Mouse (Mus musculus): ENCODE results near the gene Agxt2. TPM values are rescaled to one million over a fixed set of nuclear protein-coding genes. Genes with fewer than 3 reads are reported as not detected.

The Agxt2 gene
- not detected in 3 replicates for total RNA-seq (2017)

GRCm38 (mm10) chr15:10358039-10358948 is at the start of gene Agxt2:
TSS of gene Agxt2 (plus strand) at chr15:10358532.
- no peak for ATAC-seq (replicated peaks; ENCODE audit: insufficient number of reproducible peaks, low FRiP score, low TSS enrichment, poor library complexity, severe bottlenecking)

DNA sequence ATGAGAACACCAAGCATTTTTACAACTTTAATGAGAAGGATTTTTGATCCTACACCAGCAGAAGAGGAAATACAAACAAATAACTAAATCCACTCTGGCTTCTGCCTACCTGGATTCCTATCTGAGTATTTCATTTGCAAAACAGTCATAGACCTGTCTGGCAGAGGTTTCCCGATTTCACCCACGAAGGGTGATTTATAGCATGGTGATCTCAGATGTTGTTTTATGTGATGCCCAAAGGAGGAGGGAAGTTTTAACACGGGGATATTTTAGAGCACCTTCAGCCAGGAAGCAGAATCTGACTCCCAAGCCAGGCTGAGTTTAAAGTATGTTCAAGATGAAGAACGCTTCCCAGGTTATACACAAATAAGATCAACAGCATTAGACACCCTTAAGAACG is 46.5 kb upstream of the Agxt2 start:
- ATAC-seq (replicated peaks; ENCODE audit: insufficient number of reproducible peaks, low FRiP score, low TSS enrichment, poor library complexity, severe bottlenecking): no peak

DNA sequence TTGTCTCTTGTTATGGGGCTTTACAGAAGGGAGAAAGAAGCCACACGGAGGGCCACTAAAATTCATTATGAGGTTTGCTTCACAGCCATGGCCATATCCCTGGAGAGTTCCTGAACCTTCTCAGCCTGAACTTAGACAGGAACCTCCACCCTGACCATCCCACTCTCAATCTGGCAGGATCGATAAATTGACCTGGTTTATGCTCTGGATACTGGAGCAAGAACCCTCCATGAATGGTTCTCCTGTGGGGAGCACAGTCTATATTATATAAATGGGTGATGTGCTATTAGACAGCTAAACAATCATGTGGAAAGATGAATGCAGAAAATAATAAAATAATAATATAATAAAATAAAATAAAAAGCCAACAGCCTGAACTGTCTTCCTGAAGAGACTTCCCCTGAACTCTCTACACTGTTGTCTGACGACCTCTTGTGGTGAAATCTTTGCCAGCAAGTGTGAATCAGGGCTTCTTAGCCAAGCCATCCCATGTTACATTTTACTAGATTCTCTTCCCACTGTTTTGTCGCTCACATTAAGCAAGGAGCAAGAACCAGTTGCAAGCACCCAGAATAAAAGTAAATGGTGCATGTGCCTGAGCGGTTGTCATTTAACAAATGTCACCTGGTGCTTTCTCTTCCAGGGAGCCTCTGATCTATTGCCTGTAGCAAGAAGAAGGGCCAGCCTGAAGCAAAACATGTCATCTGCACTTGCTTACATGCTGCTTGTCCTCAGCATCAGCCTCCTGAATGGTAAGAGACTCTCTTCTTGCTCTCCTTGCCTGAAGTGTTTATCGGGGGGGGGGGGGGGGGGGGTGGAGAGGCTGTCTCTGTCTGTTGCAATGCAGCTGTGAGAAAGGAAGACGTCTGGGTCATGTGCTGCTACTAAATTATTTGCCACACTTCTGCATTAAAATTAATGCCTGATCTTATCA is 44.5 kb upstream of the Agxt2 start:
- ATAC-seq (replicated peaks; ENCODE audit: insufficient number of reproducible peaks, low FRiP score, low TSS enrichment, poor library complexity, severe bottlenecking): no peak

DNA sequence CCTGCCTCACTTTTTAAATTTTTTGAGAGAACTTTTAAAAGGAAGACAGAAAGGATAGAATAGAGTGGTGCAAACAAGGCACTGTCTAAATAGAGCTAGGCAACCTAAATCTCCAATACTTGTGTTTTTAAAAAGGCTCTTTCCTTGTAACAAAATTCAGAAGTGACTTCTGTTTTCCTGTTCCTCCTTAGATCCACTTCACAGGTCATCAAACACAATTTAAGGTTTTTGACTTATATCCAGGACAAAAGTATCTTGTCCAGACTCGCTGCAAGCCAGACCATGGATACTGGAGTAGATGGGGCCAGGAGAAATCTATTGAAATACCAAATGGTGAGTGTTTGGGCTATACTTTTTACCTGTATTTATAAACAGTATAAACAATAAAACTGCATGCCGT is 33.3 kb upstream of the Agxt2 start, which contains the start of gene Gm21973:
Gene Gm21973 (plus strand): TSS at position 301 of the 400 bp plus-strand sequence.
- ATAC-seq (replicated peaks; ENCODE audit: insufficient number of reproducible peaks, low FRiP score, low TSS enrichment, poor library complexity, severe bottlenecking): no peak

DNA sequence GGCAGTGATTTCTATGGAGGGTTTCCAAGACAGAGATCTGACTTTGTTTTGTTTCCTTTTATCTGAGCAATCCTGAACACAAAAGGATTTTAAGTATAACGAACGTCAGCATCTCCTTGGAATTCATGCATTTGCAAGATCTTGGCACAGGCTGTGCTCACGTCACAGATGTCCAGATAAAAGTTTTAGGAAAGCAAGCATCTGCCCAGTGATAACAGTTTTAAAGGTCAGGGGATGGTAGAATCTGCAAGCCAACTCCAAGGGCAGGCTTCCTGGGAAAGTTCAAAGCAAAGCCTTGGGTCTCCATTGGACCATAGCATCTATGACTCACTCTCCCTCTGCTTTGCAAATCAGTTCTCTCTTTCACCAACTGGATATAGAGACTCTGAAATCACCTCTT is 27.7 kb upstream of the Agxt2 start:
- no peak for ATAC-seq (replicated peaks; ENCODE audit: insufficient number of reproducible peaks, low FRiP score, low TSS enrichment, poor library complexity, severe bottlenecking)

GRCm38 (mm10) chr15:10332566-10332965 is 25.8 kb upstream of the Agxt2 start:
- no peak for ATAC-seq (replicated peaks; ENCODE audit: insufficient number of reproducible peaks, low FRiP score, low TSS enrichment, poor library complexity, severe bottlenecking)

DNA sequence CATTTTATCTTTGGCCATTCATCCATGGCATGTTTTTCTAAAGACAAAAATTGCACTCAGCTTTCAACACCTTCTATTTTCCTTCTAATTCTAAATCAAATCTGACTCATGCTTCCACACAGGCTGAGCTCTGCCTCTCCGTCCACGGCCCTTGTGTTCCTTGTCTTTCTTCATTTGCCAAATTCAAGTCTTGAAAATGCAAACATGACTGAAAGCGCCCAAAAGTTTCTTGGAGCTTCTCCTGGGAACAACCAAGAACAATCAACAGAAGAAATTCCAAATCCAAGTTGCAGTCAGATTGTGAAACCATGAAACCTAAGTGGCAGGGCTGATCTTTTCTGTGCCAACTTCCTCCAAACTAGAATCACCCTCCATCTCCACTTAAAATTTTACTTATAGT is 19.7 kb upstream of the Agxt2 start:
- ATAC-seq (replicated peaks; ENCODE audit: insufficient number of reproducible peaks, low FRiP score, low TSS enrichment, poor library complexity, severe bottlenecking): no peak

DNA sequence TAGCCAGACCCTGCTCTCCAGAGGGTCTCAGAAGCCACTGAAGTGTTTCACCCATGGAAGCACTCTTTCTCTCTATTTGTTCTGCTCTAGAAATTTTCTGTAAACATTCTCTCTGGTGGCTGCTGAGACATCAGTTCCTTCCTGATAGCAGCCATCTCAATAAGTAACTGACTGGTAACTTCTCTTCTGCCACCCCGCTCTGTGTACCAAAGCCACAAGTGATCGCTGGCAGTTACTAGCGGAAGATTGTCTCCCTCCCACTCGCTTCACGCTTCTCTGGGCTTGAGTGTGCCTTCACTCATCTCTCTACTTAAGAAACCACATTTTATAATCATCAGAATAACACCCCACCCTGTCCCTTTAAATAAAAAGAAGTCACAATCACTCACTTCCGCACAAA is 11.3 kb upstream of the Agxt2 start:
- no peak for ATAC-seq (replicated peaks; ENCODE audit: insufficient number of reproducible peaks, low FRiP score, low TSS enrichment, poor library complexity, severe bottlenecking)

DNA sequence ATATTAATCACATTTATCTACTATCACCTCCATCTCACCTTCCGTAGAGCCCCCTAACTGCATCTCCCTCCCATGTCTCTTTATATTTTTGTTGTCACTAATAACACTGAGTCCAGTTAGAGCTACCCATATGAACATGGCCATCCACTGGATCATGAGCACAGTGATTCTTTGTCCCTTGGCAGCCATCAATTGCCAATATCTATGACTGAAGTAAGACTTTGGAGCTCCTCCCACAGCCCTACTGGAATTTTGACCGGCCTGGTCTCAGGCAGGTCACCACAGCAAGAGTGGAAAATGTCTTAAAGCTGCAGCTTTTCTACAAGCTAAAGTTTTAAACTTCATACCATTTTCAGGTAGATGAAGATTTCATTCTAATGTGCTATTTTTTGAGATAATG is 8.0 kb downstream of the Agxt2 start:
- no peak for ATAC-seq (replicated peaks; ENCODE audit: insufficient number of reproducible peaks, low FRiP score, low TSS enrichment, poor library complexity, severe bottlenecking)

DNA sequence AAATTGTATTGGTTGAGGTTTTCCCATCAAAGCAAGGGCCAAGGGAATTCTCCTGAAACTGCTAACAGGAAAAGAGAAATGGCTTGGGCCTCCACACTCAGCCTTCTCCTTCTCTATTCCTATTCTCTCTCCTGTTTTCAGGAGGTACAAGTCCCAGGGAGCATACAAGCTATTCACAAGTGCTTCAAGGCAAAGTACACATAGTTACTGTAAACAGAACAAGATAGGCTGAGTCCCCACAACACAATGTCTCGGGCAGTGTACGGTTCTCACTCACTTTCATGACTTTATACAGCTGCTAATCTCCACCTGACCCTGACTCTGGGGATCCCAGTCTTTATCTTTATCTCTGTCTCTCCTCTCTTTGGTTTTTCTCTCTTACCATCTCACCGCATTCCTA is 17.1 kb downstream of the Agxt2 start:
- no peak for ATAC-seq (replicated peaks; ENCODE audit: insufficient number of reproducible peaks, low FRiP score, low TSS enrichment, poor library complexity, severe bottlenecking)

- ATAC-seq (replicated peaks; ENCODE audit: insufficient number of reproducible peaks, low FRiP score, low TSS enrichment, poor library complexity, severe bottlenecking): no peak
Observed at GRCm38 (mm10) chr15:10378338-10378959, 20.1 kb downstream of the Agxt2 start.

DNA sequence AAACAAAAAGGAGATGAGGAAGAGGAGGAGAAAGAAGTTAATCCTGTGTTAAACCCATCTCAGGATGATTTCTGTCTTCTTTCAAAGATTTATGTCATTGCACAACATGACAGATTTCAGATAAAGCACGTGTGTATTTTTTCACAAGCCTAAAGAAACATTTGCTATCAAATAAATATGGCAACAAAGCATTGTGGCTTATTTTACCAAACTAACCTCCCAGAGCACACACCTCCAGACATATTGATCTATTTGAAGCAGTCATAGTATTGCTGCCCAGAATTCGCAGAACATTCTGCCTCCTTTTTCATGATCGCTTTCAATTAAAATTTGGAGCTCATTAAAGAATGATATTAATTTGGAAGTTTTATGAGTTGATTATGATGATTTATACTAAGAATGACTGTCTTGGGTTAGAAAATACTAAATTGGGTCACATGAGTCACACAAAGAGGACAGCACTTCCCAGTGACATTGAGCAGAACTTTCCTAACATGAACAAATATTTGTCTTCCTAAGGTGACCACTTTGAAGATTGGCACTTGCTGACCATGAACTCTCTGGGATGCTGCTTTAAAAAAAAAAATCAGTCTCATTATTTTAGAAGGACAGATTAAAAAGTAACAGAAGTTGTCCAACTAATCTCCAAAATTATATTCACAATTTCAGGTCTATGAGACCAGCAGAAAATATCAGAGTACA is 21.6 kb downstream of the Agxt2 start:
- no peak for ATAC-seq (replicated peaks; ENCODE audit: insufficient number of reproducible peaks, low FRiP score, low TSS enrichment, poor library complexity, severe bottlenecking)

- no peak for ATAC-seq (replicated peaks; ENCODE audit: insufficient number of reproducible peaks, low FRiP score, low TSS enrichment, poor library complexity, severe bottlenecking)
Observed at GRCm38 (mm10) chr15:10387263-10387662, 28.9 kb downstream of the Agxt2 start.

GRCm38 (mm10) chr15:10399795-10400194 is 41.5 kb downstream of the Agxt2 start:
- no peak for ATAC-seq (replicated peaks; ENCODE audit: insufficient number of reproducible peaks, low FRiP score, low TSS enrichment, poor library complexity, severe bottlenecking)

GRCm38 (mm10) chr15:10400415-10400814 is 42.1 kb downstream of the Agxt2 start:
- no peak for ATAC-seq (replicated peaks; ENCODE audit: insufficient number of reproducible peaks, low FRiP score, low TSS enrichment, poor library complexity, severe bottlenecking)

DNA sequence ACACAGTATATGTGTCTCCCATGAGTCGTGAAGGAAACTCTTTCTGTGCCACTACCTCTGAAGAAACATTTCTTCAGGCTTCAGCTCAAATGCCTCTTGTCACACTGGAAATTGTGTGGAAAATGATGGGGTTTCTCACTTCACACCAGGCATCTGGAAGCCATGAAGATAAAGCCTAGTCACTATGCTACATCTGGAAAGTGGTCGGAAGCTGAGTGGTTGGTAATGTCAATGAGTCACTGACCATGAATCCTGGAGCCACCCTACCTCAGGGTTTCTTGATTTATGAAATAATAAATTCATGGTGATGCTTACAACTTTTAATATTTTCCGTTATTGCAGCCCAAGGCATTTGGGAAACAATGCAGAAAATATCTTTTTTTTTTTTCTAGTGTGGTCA is 51.5 kb downstream of the Agxt2 start:
- ATAC-seq (replicated peaks; ENCODE audit: insufficient number of reproducible peaks, low FRiP score, low TSS enrichment, poor library complexity, severe bottlenecking): no peak

- ATAC-seq (replicated peaks; ENCODE audit: insufficient number of reproducible peaks, low FRiP score, low TSS enrichment, poor library complexity, severe bottlenecking): no peak
Observed at GRCm38 (mm10) chr15:10410881-10411280, 52.5 kb downstream of the Agxt2 start.

DNA sequence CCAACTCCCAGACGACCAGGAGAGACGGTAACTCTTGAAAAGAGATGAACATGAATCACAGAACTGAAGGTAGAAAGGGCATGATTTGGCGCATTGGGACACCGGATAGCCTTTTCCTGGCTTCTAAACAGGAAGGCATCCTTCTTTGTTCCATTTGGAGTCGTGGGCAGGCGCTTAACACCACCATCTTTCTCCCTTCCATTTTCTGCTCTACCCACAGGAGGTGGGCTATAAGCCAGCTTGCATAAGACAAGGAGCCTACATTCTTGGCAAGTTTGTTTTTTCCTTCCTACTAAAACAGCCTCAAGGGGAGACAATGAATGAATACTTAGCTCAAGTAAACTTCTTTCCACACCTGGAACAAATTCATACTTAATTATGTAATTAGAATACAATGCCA is 55.3 kb downstream of the Agxt2 start:
- ATAC-seq (replicated peaks; ENCODE audit: insufficient number of reproducible peaks, low FRiP score, low TSS enrichment, poor library complexity, severe bottlenecking): no peak
